Mouse (Mus musculus) splenic B cell, adult 2 months (primary cell): ENCODE data around the gene Zfp346.

Experiments used
- DNase-seq: peaks from one replicate; pipeline ENCODE4 v3.0.0-alpha.2; 2011; ENCODE audit warnings: low read depth, low spot score
- H3K27me3 ChIP-seq: 2 replicates; pipeline ENCODE4 v1.6.1; 2012; ENCODE audit warnings: mild to moderate bottlenecking, low read length, moderate library complexity, mixed read lengths; ENCODE audit not compliant: control insufficient read depth, poor library complexity, insufficient read depth, severe bottlenecking
- H3K36me3 ChIP-seq: 2 replicates; pipeline ENCODE4 v1.6.1; 2012; ENCODE audit warnings: mild to moderate bottlenecking, low read length, moderate library complexity, mixed read lengths; ENCODE audit not compliant: control insufficient read depth, poor library complexity, insufficient read depth, severe bottlenecking

The Zfp346 gene

GRCm38 (mm10) chr13:55168958-55169369 lies 63.9 kb downstream of the Zfp346 start:
- H3K36me3 ChIP-seq, result no peaks in the 10 kb centered on the region
- H3K27me3 ChIP-seq, result no peaks in the 10 kb centered on the region
- no peak for DNase-seq

- DNase-seq, result no peak
- Histone ChIP-seq H3K36me3 (no peaks in the 10 kb centered on the region), H3K27me3 (no peaks in the 10 kb centered on the region)
These were observed 66.6 kb downstream of the Zfp346 start for GRCm38 (mm10) chr13:55171517-55172335.

- Histone ChIP-seq H3K36me3 (no peaks in the 10 kb centered on the region), H3K27me3 (no peaks in the 10 kb centered on the region)
- no peak for DNase-seq
These were observed 67.2 kb downstream of the Zfp346 start for GRCm38 (mm10) chr13:55172336-55172770.

GRCm38 (mm10) chr13:55174347-55174746 lies 69.2 kb downstream of the Zfp346 start:
- no peaks in the 10 kb centered on the region for H3K36me3 ChIP-seq
- no peaks in the 10 kb centered on the region for H3K27me3 ChIP-seq
- DNase-seq, result no peak

- Histone ChIP-seq H3K36me3 (no peaks in the 10 kb centered on the region), H3K27me3 (no peaks in the 10 kb centered on the region)
- no peak for DNase-seq
These were observed 71.2 kb downstream of the Zfp346 start for GRCm38 (mm10) chr13:55176265-55176664.

DNA sequence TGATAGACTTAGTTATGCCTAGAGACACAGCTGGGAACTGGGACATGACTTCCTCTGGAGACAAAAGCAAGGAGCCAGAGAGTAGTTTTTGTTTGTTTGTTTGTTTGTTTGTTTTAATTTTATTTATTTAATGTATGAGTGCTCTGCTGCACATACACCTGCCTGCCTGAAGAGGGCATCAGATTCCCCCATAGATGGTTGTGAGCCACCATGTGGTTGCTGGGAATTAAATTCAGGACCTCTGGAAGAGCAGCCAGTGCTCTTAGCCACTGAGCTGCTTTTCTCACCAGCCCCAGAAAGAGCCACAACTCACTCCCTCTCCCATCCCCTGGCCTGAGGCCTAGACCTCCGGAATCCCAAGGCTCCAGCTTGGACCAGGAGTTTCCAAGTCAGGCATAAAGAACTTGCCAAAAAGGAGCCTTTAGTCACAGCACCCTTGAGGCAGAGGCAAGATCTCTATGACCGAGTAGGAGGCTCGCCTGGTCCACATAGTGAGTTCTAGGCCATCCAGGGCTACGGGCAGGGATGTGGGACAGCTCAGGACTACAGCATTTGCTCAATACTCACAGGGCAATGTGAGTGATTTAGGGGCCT lies 72.9 kb downstream of the Zfp346 start:
- no peaks in the 10 kb centered on the region for H3K27me3 ChIP-seq
- H3K36me3 ChIP-seq, result no peaks in the 10 kb centered on the region
- DNase-seq, result no peak

GRCm38 (mm10) chr13:55178556-55178955 lies 73.4 kb downstream of the Zfp346 start:
- DNase-seq, result peak; percentile 81
- Histone ChIP-seq H3K36me3 (no peaks in the 10 kb centered on the region), H3K27me3 (no peaks in the 10 kb centered on the region)

- H3K27me3 ChIP-seq, result no peaks in the 10 kb centered on the region
- DNase-seq, result no peak
- H3K36me3 ChIP-seq, result no peaks in the 10 kb centered on the region
These were observed 74.5 kb downstream of the Zfp346 start for GRCm38 (mm10) chr13:55179591-55179990.

DNA sequence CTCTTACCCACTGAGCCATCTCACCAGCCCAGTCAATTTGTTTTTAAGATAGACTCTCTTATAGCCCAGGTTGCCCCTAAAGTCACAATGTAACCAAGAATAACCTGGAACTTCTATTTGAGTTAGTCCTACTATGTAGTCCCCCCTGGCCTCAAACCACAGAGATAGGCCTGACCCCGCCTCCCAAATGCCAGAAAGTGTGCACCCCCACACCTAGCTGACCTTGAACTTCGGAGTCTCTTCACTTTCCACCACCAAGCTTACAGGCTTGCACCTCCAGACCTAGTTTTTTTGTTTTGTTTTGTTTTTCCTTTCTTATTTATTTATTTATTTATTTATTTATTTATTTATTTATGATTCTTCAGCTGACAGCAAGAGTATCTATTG lies 76.7 kb downstream of the Zfp346 start:
- H3K36me3 ChIP-seq, result no peaks in the 10 kb centered on the region
- H3K27me3 ChIP-seq, result no peaks in the 10 kb centered on the region
- no peak for DNase-seq

GRCm38 (mm10) chr13:55182173-55182894 lies 77.2 kb downstream of the Zfp346 start:
- peak; percentile 58 for DNase-seq
- Histone ChIP-seq H3K36me3 (no peaks in the 10 kb centered on the region), H3K27me3 (no peaks in the 10 kb centered on the region)

GRCm38 (mm10) chr13:55183382-55183781 lies 78.3 kb downstream of the Zfp346 start:
- Histone ChIP-seq H3K27me3 (no peaks in the 10 kb centered on the region), H3K36me3 (no peaks in the 10 kb centered on the region)
- no peak for DNase-seq
